Mouse (Mus musculus) embryonic facial prominence, embryonic 13.5 days (tissue): Measurements from ENCODE around the gene F2rl1. TPM values are rescaled to one million over a fixed set of nuclear protein-coding genes. Genes with fewer than 3 reads are reported as not detected.

ENCODE experiments used
- polyA plus RNA-seq: library from polyadenylated mRNA; unstranded; fragments of >200 nt; fragmentation: Nextera tagmentation; extraction: Ambion mirVana; gene quantifications from 2 replicates; pipeline ENCODE4 v1.2.1, GENCODE M21; 2015

The F2rl1 gene
- polyA plus RNA-seq, 1 experiment from 2014 or later: 1.0 TPM

Other genes with a start within 250 kb of the F2rl1 start
- 75.1 and 84.9 TPM in 2 replicates for gene Zbed3, start 201.6 kb downstream of the F2rl1 start, polyA plus RNA-seq
- gene Aggf1, start 149.9 kb downstream of the F2rl1 start, polyA plus RNA-seq: 37.2 and 38.8 TPM in 2 replicates
- gene Crhbp, start 80.3 kb downstream of the F2rl1 start, polyA plus RNA-seq: 0.11 and 0.25 TPM in 2 replicates
- 3.6 and 4.0 TPM in 2 replicates for gene S100z, start 46.5 kb downstream of the F2rl1 start, polyA plus RNA-seq
- 92.2 and 100 TPM in 2 replicates for gene F2r, start 93.3 kb upstream of the F2rl1 start, polyA plus RNA-seq
- 1.2 and 1.3 TPM in 2 replicates for gene F2rl2, start 171.6 kb upstream of the F2rl1 start, polyA plus RNA-seq